Mouse (Mus musculus) intestine, postnatal 0 days (tissue): ENCODE data around the gene Atp6v1e2. TPM values are rescaled to one million over a fixed set of nuclear protein-coding genes. Genes with fewer than 3 reads are reported as not detected.

ENCODE experiments used
- ATAC-seq: fragments of 200-750 bp; cut with Nextera tagmentation; 2 replicates; pipeline ENCODE4 v1.8.0; 2017; ENCODE audit warnings: mild to moderate bottlenecking, moderate TSS enrichment, moderate library complexity
- H3K27ac ChIP-seq: fragments of 300-500 bp; sonication (generic); 2 replicates; pipeline ENCODE4 v1.5.1; 2014; ENCODE audit warnings: mild to moderate bottlenecking, low read depth, low read length, moderate library complexity
- H3K27me3 ChIP-seq: fragments of 300-500 bp; sonication (generic); replicated peaks from 2 replicates; pipeline ENCODE4 v1.6.1; 2014; ENCODE audit warnings: low read length, mixed read lengths; ENCODE audit not compliant: control insufficient read depth, insufficient read depth
- H3K36me3 ChIP-seq: fragments of 300-500 bp; sonication (generic); 2 replicates; pipeline ENCODE4 v1.6.1; 2014; ENCODE audit warnings: mild to moderate bottlenecking, moderate library complexity; ENCODE audit not compliant: control insufficient read depth, insufficient read depth
- H3K4me1 ChIP-seq: fragments of 300-500 bp; sonication (generic); replicated peaks from 2 replicates; pipeline ENCODE4 v1.6.1; 2014; ENCODE audit warnings: antibody characterized with exemption, low read length, mixed read lengths; ENCODE audit not compliant: control insufficient read depth, insufficient read depth
- H3K4me2 ChIP-seq: fragments of 300-500 bp; sonication (generic); replicated peaks from 2 replicates; pipeline ENCODE4 v1.6.1; 2014; ENCODE audit warnings: low read depth, mild to moderate bottlenecking, moderate library complexity
- H3K4me3 ChIP-seq: fragments of 300-500 bp; sonication (generic); 2 replicates; pipeline ENCODE4 v1.5.1; 2014; ENCODE audit warnings: low read depth, low read length
- H3K9ac ChIP-seq: fragments of 300-500 bp; sonication (generic); 2 replicates; pipeline ENCODE4 v1.6.1; 2014; ENCODE audit warnings: mild to moderate bottlenecking, low read depth, low read length
- H3K9me3 ChIP-seq: fragments of 300-500 bp; sonication (generic); 2 replicates; pipeline ENCODE4 v1.6.1; 2016; ENCODE audit warnings: mixed run types; ENCODE audit not compliant: control insufficient read depth
- CTCF ChIP-seq: sonication (generic); IDR thresholded peaks from 2 replicates; pipeline ENCODE4 v1.5.1; 2016; ENCODE audit warnings: low read depth, mild to moderate bottlenecking, control low read depth, antibody characterized with exemption, moderate library complexity
- WGBS: fragments of 180-500 bp; shearing (Covaris S2); extraction: QIAGEN DNeasy Blood & Tissue Kit; methylation state at CpG from one replicate; pipeline ENCODE4 v1.1.7; 2014; 5-methylcytosine and 5-hydroxymethylcytosine counted together
- polyA plus RNA-seq: library from polyadenylated mRNA; unstranded; fragments of >200 nt; fragmentation: Nextera tagmentation; extraction: Ambion mirVana; gene quantifications from 2 replicates; pipeline ENCODE4 v1.2.1, GENCODE M21; 2015

Gene Atp6v1e2
- polyA plus RNA-seq, 1 experiment from 2014 or later: not detected

DNA sequence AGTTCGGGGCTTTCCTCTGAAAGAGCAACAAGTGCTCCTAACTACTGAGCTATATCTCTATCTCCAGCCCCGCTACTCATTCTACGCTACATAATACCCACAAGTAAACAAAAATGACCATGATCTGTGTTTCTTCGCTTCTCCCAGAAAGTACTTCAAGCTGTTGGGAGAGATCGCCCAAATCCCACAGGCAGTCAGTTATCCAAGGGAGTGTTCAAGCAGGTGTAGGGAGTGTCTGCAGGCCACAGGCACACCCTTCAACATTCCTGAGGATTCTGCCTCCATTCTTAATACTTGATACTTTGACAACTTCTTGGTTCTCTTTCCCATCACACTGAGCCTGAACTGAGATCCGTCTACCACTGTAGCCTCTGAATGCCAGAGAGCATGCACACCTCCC lies 4.5 kb downstream of the Atp6v1e2 start:
- Histone ChIP-seq H3K27me3 (no peaks in the 10 kb centered on the region), H3K4me3 (no peak overlapping the region), H3K4me1 (0 out of 2 replicates have a peak, but pooled peaks cover 1% of the 10 kb centered on the region), H3K9ac (no peak overlapping the region), H3K27ac (no peak overlapping the region), H3K9me3 (no peaks in the 10 kb centered on the region), H3K36me3 (no peaks in the 10 kb centered on the region), H3K4me2 (no peak overlapping the region)
- no peak for ATAC-seq
- no peak for TF ChIP-seq CTCF
- WGBS: 79% methylated on average over 6 of the region's 6 CpGs

DNA sequence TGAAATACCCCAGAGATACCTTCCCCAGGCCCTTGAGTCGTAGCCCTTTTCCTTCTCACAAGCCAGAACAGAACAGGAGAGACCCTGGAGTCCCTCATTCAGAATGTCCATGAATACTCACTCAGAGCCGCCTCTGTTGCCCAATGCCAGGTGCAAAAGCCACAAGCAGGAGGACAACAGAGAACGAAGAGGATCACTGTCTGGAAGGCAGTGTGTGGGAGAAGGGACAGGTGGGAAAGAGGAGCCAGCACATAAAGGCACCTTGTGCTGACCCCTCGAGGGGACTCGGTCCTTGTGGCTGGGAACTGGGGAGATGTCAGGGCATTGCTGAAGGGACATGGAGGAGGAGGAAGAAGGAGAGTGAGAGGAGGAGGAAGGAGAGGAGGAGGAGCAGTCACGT lies 5.6 kb downstream of the Atp6v1e2 start:
- Histone ChIP-seq H3K27ac (no peak overlapping the region), H3K4me1 (0 out of 2 replicates have a peak, but pooled peaks cover 4% of the 10 kb centered on the region), H3K9ac (no peak overlapping the region), H3K36me3 (no peaks in the 10 kb centered on the region), H3K4me2 (no peak overlapping the region), H3K4me3 (no peak overlapping the region), H3K9me3 (no peaks in the 10 kb centered on the region), H3K27me3 (no peaks in the 10 kb centered on the region)
- whole genome bisulfite sequencing: 71% methylated on average over 6 of the region's 6 CpGs
- ATAC-seq: no peak
- no peak for TF ChIP-seq CTCF

DNA sequence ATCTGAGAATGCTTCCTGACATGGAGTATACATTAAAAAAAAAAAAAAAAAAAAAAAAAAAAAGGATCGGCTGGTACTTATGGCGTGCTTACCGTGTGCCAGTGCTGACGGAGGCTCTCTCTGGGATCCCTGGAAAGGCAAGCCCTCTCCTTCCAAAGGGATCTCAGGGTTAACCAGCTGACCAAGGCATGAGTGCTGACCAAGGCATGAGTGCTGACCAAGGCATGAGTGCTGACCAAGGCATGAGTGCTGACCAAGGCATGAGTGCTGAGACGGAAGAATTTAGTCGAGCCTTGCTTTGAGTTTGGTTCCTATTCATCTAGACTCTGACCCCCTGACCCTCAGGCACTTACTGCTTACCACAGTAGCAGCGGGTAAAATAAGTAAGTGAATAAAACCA lies 9.0 kb downstream of the Atp6v1e2 start:
- Histone ChIP-seq H3K27me3 (no peaks in the 10 kb centered on the region), H3K4me3 (no peak overlapping the region), H3K9ac (no peak overlapping the region), H3K27ac (no peak overlapping the region), H3K36me3 (no peaks in the 10 kb centered on the region), H3K9me3 (no peaks in the 10 kb centered on the region), H3K4me2 (no peak overlapping the region), H3K4me1 (0 out of 2 replicates have a peak, but pooled peaks cover 4% of the 10 kb centered on the region)
- TF ChIP-seq CTCF: no peak
- WGBS: 67% methylated on average over 7 of the region's 7 CpGs
- no peak for ATAC-seq

DNA sequence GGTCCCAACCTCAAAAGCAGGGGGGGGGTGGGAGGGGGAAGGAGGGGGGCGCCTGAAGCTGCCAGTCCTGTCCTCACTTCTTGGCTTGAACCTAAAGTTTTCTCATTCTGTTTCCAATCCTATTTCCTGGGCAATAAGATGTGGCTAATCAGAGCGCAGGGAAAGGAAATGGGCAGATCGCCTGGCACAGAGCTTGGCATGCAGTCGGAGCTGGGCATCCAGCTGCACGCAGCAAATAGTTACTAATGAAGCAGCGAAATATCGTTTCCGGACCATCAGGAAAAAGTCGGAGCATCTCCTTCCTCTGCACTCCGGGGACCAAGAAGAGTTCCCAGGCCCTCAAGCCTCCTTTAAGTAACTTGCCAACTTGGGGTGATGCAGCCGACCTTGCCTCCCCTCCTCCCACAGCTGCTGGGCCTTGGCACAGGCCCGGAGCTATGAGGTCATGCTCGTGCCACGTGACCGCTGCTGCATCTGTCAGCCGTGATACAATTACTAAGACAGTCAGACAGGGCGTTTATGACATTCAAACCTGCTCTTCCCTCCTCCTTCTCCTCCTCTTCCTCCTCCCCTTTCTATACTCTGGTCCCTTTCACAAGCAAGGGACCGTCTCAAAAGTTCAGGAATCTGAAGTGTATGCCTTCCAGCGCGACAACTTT lies 10.1 kb downstream of the Atp6v1e2 start:
- no peak overlapping the region for H3K9ac ChIP-seq
- peak overlapping the region; percentile 60 for H3K4me2 ChIP-seq
- no peak for TF ChIP-seq CTCF
- no peaks in the 10 kb centered on the region for H3K9me3 ChIP-seq
- 5% methylated on average over 20 of the region's 20 CpGs for WGBS
- ATAC-seq: peak; percentile 78
- H3K36me3 ChIP-seq: no peaks in the 10 kb centered on the region
- peak overlapping the region; percentile 22 for H3K4me3 ChIP-seq
- H3K4me1 ChIP-seq: 0 out of 2 replicates have a peak, but pooled peaks cover 4% of the 10 kb centered on the region
- no peak overlapping the region for H3K27ac ChIP-seq
- H3K27me3 ChIP-seq: no peaks in the 10 kb centered on the region

DNA sequence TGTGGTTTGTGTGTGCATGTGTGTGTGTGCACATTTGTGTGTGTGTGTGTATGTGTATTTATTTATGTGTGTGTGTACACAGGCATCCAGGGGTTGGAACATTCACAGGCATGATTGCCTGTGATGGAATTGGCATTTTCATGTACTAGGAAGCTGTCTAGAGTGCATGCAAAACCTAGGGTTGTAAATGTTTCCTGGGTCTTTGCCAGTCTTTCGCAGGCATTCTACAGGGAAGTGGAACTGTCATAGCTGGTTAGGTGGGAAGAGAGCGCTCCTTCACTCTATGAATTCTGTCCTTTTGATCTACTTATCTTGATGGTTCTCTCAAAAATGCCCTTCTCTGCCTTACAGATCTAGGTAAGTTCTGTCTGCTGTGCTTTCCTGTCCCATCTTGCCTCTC lies 10.6 kb downstream of the Atp6v1e2 start:
- ATAC-seq: no peak
- H3K9ac ChIP-seq: no peak overlapping the region
- H3K27ac ChIP-seq: no peak overlapping the region
- H3K36me3 ChIP-seq: no peaks in the 10 kb centered on the region
- H3K4me1 ChIP-seq: 0 out of 2 replicates have a peak, but pooled peaks cover 4% of the 10 kb centered on the region
- no peaks in the 10 kb centered on the region for H3K27me3 ChIP-seq
- TF ChIP-seq CTCF: no peak
- H3K9me3 ChIP-seq: no peaks in the 10 kb centered on the region
- no peak overlapping the region for H3K4me3 ChIP-seq
- 52% methylated on average over 2 of the region's 2 CpGs for WGBS
- H3K4me2 ChIP-seq: no peak overlapping the region

DNA sequence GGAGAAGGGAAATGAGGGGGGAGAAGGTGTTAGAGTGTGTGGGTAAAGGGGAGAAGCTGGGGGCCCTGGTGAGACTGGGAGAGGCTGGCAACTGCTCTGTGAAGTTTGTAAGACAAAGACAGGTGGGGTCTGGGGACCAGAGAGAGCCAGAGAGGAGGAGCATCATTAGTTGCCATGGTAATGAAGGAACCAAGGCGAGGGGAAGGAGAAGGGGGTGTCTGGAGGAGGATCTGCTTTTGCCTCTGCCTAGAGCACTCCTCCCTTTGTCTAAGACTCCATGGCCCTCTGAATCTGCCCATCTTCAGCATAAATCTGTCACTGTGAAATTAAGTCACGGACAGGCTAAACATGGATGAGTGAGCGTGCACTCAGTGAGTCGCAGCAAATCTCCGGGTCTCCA lies 14.8 kb downstream of the Atp6v1e2 start:
- Histone ChIP-seq H3K27ac (no peak overlapping the region), H3K4me1 (0 out of 2 replicates have a peak, but pooled peaks cover under 1% of the 10 kb centered on the region), H3K27me3 (no peaks in the 10 kb centered on the region), H3K9ac (no peak overlapping the region), H3K9me3 (no peaks in the 10 kb centered on the region), H3K36me3 (no peaks in the 10 kb centered on the region), H3K4me2 (no peak overlapping the region), H3K4me3 (no peak overlapping the region)
- 58% methylated on average over 5 of the region's 5 CpGs for WGBS
- no peak for TF ChIP-seq CTCF
- no peak for ATAC-seq

DNA sequence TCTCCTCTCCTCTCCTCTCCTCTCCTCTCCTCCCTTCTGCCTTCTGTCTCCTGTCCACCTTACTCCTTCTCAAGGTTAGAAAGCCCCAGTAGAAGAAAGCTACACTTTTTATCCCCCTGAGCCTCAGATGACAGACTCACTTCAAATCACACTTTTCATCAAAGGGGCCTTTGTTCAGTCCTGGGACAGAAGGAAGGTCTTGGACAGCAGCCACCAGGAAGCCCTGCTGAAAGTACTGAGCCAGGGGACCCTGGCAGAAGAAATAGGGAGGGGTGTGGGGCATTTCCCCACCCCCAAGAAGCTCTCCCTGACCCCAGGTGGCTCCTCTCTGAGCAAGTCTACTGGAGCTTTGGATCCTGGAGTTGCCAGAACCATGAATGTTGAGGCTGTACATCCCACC lies 17.7 kb downstream of the Atp6v1e2 start:
- Histone ChIP-seq H3K27ac (no peak overlapping the region), H3K27me3 (no peaks in the 10 kb centered on the region), H3K4me1 (no peaks in the 10 kb centered on the region), H3K4me2 (no peak overlapping the region), H3K9ac (no peak overlapping the region), H3K9me3 (no peaks in the 10 kb centered on the region), H3K36me3 (no peaks in the 10 kb centered on the region), H3K4me3 (no peak overlapping the region)
- TF ChIP-seq CTCF: no peak
- ATAC-seq: 0 out of 2 replicates have a peak, but pooled peaks have one; percentile 36
